Mouse (Mus musculus) adipocyte (in vitro differentiated cells): ENCODE measurements at regions not wholly inside any gene's neighbourhood (a gene's known extent, or its start where the extent isn't known, plus 50 kb on each side); places are given as distances from the start of the nearest gene placed in this dataset.

ENCODE experiments used
- DNase-seq: peaks from one replicate; pipeline ENCODE4 v3.0.0-alpha.2; 2016; ENCODE audit warnings: low spot score

GRCm38 (mm10) chr3:143806940-143807339, 398.1 kb downstream of the Lmo4 start:
- DNase-seq, result no peak

DNA sequence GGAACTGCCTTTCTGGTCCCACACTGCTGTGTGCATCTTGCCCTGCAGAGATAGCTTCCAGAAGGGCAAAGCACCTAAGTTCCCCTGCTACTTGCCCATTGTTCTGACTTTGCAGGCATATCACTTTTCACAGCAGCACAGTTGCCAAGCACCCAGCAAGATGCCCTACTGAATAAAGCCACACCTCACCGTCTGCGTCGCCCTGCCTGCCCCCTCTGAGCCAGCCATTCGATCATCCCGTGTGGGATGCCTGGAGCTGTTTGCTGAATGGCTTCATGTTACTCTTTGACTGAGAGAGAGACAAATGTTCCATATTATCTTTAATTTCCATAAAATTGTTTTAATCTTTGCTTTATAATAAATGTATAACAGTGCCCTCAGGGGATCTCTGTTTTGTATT, 407.2 kb downstream of the Lmo4 start:
- no peak for DNase-seq

- DNase-seq, result no peak
Observed at GRCm38 (mm10) chr3:143790905-143791304, 414.1 kb downstream of the Lmo4 start.

DNA sequence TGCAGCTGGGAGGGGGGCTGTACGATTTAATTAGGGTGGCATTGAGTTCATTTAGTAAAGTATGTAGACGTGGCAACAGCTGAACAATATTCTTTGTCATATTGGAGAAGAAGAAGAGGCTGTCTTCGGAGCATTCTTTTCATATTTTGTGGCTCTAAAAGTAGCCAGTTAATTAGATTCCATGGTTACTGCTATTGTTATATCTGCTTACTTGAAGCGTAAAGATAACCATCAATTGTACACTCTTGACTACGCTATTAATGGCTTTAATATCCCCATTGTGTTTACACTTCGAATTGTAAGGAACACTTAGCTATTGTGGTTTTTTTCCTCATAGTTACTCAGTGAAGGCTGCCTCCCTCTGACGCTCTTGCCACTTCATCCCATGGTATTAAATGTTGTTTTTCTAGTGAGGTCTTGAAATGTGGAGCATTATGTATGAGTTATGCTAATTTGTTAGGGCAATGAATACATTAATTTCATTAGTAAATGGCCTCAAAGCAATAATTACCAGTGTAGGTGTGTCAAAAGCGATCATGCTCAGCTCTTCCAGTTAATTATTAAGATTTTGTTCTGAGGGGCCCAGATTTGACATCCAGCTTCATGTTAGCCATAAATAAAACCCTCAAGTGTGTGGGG, 415.0 kb downstream of the Lmo4 start:
- DNase-seq, result no peak

- DNase-seq, result no peak
Observed at GRCm38 (mm10) chr3:143786889-143787288, 418.1 kb downstream of the Lmo4 start.

- peak; percentile 73 for DNase-seq
Observed at GRCm38 (mm10) chr3:143784353-143784791, 420.6 kb downstream of the Lmo4 start.

DNA sequence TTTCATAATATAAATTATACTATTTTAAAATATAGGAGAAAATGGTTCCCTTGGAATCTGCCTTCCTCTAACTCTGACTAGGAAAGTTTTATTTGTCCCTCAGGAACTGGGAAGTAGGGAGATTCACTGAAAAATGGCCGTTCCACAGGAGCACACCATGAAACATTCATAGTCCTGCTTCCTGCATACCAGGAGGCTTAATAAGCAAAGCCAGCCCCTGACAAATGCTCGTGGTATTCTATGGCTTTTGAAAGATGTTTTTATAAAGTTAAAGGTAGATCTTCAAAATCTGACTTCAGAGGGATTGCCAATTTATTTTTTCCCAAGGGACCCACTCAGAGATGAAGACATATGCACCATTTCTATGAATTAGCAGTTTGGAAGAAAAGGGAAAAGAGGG, 426.9 kb downstream of the Lmo4 start:
- DNase-seq, result no peak

DNA sequence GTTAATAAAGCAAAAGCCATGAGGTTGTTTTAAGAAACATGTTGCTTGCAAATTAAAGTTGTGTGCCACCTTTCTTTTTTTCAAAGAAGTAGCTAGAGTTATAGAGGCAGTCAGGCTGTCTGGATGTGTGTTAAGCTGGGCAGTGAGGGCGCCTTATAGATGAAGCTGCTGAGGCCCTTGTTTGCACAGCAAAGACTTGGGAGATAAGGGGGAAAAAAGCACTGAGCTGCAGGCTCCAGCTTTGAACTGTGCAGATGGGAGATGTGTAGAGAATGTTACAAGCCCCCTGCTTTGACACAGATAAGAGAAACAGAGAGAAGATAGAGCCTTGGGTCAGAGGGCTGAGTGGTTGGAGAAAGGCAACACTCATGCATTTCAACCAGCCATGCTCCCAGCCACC, 445.7 kb downstream of the Lmo4 start:
- no peak for DNase-seq

- DNase-seq, result no peak
Observed at GRCm38 (mm10) chr3:143753197-143753596, 451.8 kb downstream of the Lmo4 start.

GRCm38 (mm10) chr3:143752660-143753059, 452.4 kb downstream of the Lmo4 start:
- no peak for DNase-seq

GRCm38 (mm10) chr3:143750128-143750527, 454.9 kb downstream of the Lmo4 start:
- DNase-seq, result no peak

GRCm38 (mm10) chr3:143743649-143744048, 461.4 kb downstream of the Lmo4 start:
- DNase-seq, result no peak

GRCm38 (mm10) chr3:143742786-143743571, 462.0 kb downstream of the Lmo4 start:
- DNase-seq, result no peak

GRCm38 (mm10) chr3:143738676-143739075, 466.3 kb downstream of the Lmo4 start:
- DNase-seq, result no peak

DNA sequence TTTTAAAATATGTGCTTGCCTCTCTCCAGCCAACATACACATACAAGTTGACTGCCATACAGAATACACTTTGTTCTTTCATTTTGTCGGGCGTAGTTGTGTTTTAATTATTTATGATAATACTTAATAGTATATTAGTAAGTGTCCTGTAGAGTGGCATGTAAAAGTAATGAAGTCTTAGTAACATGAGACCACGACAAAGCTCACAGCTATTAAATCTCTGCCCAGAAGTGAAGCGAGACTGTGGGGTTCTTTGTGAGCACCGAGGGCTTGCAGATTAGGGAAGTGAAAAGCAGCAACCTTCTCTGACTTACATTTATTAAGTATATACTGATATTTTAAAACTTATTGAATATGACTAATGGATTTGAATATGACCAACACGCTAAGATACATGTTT, 467.2 kb downstream of the Lmo4 start:
- no peak for DNase-seq

- peak; percentile 63 for DNase-seq
Observed at GRCm38 (mm10) chr3:143736651-143737398, 468.2 kb downstream of the Lmo4 start.

GRCm38 (mm10) chr3:143734791-143735190, 470.2 kb downstream of the Lmo4 start:
- no peak for DNase-seq

DNA sequence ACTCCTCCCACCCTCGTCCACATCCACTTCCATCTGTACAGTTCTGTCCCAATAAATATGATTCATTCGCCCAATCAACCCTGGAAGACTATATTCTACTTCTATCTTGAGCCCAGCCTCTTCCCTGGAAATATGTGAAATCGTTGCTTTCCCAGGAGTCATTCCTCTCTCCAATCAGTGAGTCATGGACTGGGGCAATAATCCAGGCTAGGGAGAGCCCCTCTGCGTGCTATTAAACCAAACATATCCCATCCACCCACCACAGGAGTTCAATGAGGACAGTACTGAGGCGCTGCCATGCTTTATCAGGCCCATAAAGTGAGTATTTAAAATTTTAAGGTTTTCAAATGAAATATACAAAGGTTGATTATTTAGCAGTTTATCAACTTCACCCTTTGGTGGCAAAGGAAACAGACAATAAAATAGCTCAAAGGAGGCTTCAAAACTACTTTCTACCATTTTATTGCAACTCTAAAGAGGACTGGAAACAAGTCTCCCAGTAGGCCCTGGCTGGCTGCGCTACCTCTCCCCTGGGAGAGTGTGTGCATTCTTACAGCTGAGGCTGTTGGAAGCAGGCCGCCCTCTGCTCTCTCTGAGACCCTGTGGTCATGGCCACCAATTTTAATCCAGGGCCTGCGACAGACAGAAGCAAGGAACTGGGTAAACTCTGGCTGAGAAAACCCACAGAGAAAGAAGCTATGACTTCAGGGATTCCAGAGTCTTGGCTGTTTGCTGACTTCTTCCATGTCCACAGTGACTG, 471.9 kb downstream of the Lmo4 start:
- DNase-seq, result no peak

- DNase-seq, result no peak
Observed at GRCm38 (mm10) chr3:143729473-143730076, 475.4 kb downstream of the Lmo4 start.

GRCm38 (mm10) chr3:143722571-143722970, 482.4 kb downstream of the Lmo4 start:
- DNase-seq, result peak; percentile 17

GRCm38 (mm10) chr3:143722082-143722481, 482.9 kb downstream of the Lmo4 start:
- DNase-seq, result peak; percentile 41

- no peak for DNase-seq
Observed at GRCm38 (mm10) chr3:143713183-143713582, 491.8 kb downstream of the Lmo4 start.
